Mouse (Mus musculus): ENCODE measurements around the gene Arhgap45. TPM values are rescaled to one million over a fixed set of nuclear protein-coding genes. Genes with fewer than 3 reads are reported as not detected.

The Arhgap45 gene
- polyA plus RNA-seq, 1 experiment from 2014 or later = 9.1 TPM

Other genes with a start within 250 kb of the Arhgap45 start
- 87.8 and 88.1 TPM in 2 replicates for gene Rnf126, start 249.7 kb upstream of the Arhgap45 start, polyA plus RNA-seq (2015; fragmentation: Nextera tagmentation; extraction: Ambion mirVana)
- gene Fstl3, start 239.4 kb upstream of the Arhgap45 start, polyA plus RNA-seq (2015; fragmentation: Nextera tagmentation; extraction: Ambion mirVana) = 14.8 and 15.5 TPM in 2 replicates
- gene Prss57, start 225.7 kb upstream of the Arhgap45 start, polyA plus RNA-seq (2015; fragmentation: Nextera tagmentation; extraction: Ambion mirVana) = 0.23 and 0.31 TPM in 2 replicates
- gene Palm, start 223.1 kb upstream of the Arhgap45 start, polyA plus RNA-seq (2015; fragmentation: Nextera tagmentation; extraction: Ambion mirVana) = 53.3 and 54.1 TPM in 2 replicates
- gene Misp, start 195.7 kb upstream of the Arhgap45 start, polyA plus RNA-seq (2015; fragmentation: Nextera tagmentation; extraction: Ambion mirVana) = 50.0 and 67.2 TPM in 2 replicates
- gene Ptbp1, start 162.2 kb upstream of the Arhgap45 start, polyA plus RNA-seq (2015; fragmentation: Nextera tagmentation; extraction: Ambion mirVana) = 295 and 299 TPM in 2 replicates
- gene Prtn3, start 142.2 kb upstream of the Arhgap45 start, polyA plus RNA-seq (2015; fragmentation: Nextera tagmentation; extraction: Ambion mirVana) = 5.2 and 10.6 TPM in 2 replicates
- 32.9 and 36.1 TPM in 2 replicates for gene Plppr3, start 142.0 kb upstream of the Arhgap45 start, polyA plus RNA-seq (2015; fragmentation: Nextera tagmentation; extraction: Ambion mirVana)
- 3.8 and 11.1 TPM in 2 replicates for gene Elane, start 130.4 kb upstream of the Arhgap45 start, polyA plus RNA-seq (2015; fragmentation: Nextera tagmentation; extraction: Ambion mirVana)
- not detected in 2 replicates for gene Cfd, start 125.8 kb upstream of the Arhgap45 start, polyA plus RNA-seq (2015; fragmentation: Nextera tagmentation; extraction: Ambion mirVana)
- 43.6 and 47.8 TPM in 2 replicates for gene Med16, start 107.7 kb upstream of the Arhgap45 start, polyA plus RNA-seq (2015; fragmentation: Nextera tagmentation; extraction: Ambion mirVana)
- gene Gm26602, start 105.8 kb upstream of the Arhgap45 start, polyA plus RNA-seq (2015; fragmentation: Nextera tagmentation; extraction: Ambion mirVana) = 4.4 and 13.3 TPM in 2 replicates
- 0.83 and 0.94 TPM in 2 replicates for gene Kiss1r, start 99.7 kb upstream of the Arhgap45 start, polyA plus RNA-seq (2015; fragmentation: Nextera tagmentation; extraction: Ambion mirVana)
- gene R3hdm4, start 95.4 kb upstream of the Arhgap45 start, polyA plus RNA-seq (2015; fragmentation: Nextera tagmentation; extraction: Ambion mirVana) = 137 and 140 TPM in 2 replicates
- gene Arid3a, start 89.6 kb upstream of the Arhgap45 start, polyA plus RNA-seq (2015; fragmentation: Nextera tagmentation; extraction: Ambion mirVana) = 9.8 and 10.0 TPM in 2 replicates
- 86.0 and 86.2 TPM in 2 replicates for gene Wdr18, start 56.5 kb upstream of the Arhgap45 start, polyA plus RNA-seq (2015; fragmentation: Nextera tagmentation; extraction: Ambion mirVana)
- gene Grin3b, start 45.9 kb upstream of the Arhgap45 start, polyA plus RNA-seq (2015; fragmentation: Nextera tagmentation; extraction: Ambion mirVana) = 0.27 and 0.34 TPM in 2 replicates
- gene Tmem259, start 32.3 kb upstream of the Arhgap45 start, polyA plus RNA-seq (2015; fragmentation: Nextera tagmentation; extraction: Ambion mirVana) = 20.6 and 21.3 TPM in 2 replicates
- gene Cnn2, start 28.1 kb upstream of the Arhgap45 start, polyA plus RNA-seq (2015; fragmentation: Nextera tagmentation; extraction: Ambion mirVana) = 274 and 279 TPM in 2 replicates
- 4.2 and 4.8 TPM in 2 replicates for gene Abca7, start 20.2 kb upstream of the Arhgap45 start, polyA plus RNA-seq (2015; fragmentation: Nextera tagmentation; extraction: Ambion mirVana)
- gene Polr2e, start 23.1 kb downstream of the Arhgap45 start, polyA plus RNA-seq (2015; fragmentation: Nextera tagmentation; extraction: Ambion mirVana) = 188 and 199 TPM in 2 replicates
- 500 and 567 TPM in 2 replicates for gene Gpx4, start 30.5 kb downstream of the Arhgap45 start, polyA plus RNA-seq (2015; fragmentation: Nextera tagmentation; extraction: Ambion mirVana)
- 14.8 and 15.9 TPM in 2 replicates for gene Sbno2, start 88.9 kb downstream of the Arhgap45 start, polyA plus RNA-seq (2015; fragmentation: Nextera tagmentation; extraction: Ambion mirVana)
- gene Stk11, start 99.2 kb downstream of the Arhgap45 start, polyA plus RNA-seq (2015; fragmentation: Nextera tagmentation; extraction: Ambion mirVana) = 16.9 and 19.2 TPM in 2 replicates
- 544 and 602 TPM in 2 replicates for gene Atp5d, start 122.0 kb downstream of the Arhgap45 start, polyA plus RNA-seq (2015; fragmentation: Nextera tagmentation; extraction: Ambion mirVana)
- gene Cbarp, start 124.2 kb downstream of the Arhgap45 start, polyA plus RNA-seq (2015; fragmentation: Nextera tagmentation; extraction: Ambion mirVana) = 5.1 and 6.7 TPM in 2 replicates
- gene Midn, start 131.6 kb downstream of the Arhgap45 start, polyA plus RNA-seq (2015; fragmentation: Nextera tagmentation; extraction: Ambion mirVana) = 16.0 and 19.8 TPM in 2 replicates
- 90.3 and 103 TPM in 2 replicates for gene Cirbp, start 149.3 kb downstream of the Arhgap45 start, polyA plus RNA-seq (2015; fragmentation: Nextera tagmentation; extraction: Ambion mirVana)
- gene 1600002K03Rik, start 156.3 kb downstream of the Arhgap45 start, polyA plus RNA-seq (2015; fragmentation: Nextera tagmentation; extraction: Ambion mirVana) = 17.5 and 19.7 TPM in 2 replicates
- 15.7 TPM in 2 replicates for gene Efna2, start 162.8 kb downstream of the Arhgap45 start, polyA plus RNA-seq (2015; fragmentation: Nextera tagmentation; extraction: Ambion mirVana)
- 58.6 and 66.5 TPM in 2 replicates for gene Mum1, start 209.8 kb downstream of the Arhgap45 start, polyA plus RNA-seq (2015; fragmentation: Nextera tagmentation; extraction: Ambion mirVana)
- 326 and 364 TPM in 2 replicates for gene Ndufs7, start 232.5 kb downstream of the Arhgap45 start, polyA plus RNA-seq (2015; fragmentation: Nextera tagmentation; extraction: Ambion mirVana)
- 111 and 148 TPM in 2 replicates for gene Gamt, start 244.4 kb downstream of the Arhgap45 start, polyA plus RNA-seq (2015; fragmentation: Nextera tagmentation; extraction: Ambion mirVana)
- gene Dazap1, start 244.8 kb downstream of the Arhgap45 start, polyA plus RNA-seq (2015; fragmentation: Nextera tagmentation; extraction: Ambion mirVana) = 62.4 and 66.4 TPM in 2 replicates

Data from stomach, embryonic 15.5 days (tissue).